Mouse (Mus musculus): Measurements from ENCODE around the gene Slc38a3.

The Slc38a3 gene

DNA sequence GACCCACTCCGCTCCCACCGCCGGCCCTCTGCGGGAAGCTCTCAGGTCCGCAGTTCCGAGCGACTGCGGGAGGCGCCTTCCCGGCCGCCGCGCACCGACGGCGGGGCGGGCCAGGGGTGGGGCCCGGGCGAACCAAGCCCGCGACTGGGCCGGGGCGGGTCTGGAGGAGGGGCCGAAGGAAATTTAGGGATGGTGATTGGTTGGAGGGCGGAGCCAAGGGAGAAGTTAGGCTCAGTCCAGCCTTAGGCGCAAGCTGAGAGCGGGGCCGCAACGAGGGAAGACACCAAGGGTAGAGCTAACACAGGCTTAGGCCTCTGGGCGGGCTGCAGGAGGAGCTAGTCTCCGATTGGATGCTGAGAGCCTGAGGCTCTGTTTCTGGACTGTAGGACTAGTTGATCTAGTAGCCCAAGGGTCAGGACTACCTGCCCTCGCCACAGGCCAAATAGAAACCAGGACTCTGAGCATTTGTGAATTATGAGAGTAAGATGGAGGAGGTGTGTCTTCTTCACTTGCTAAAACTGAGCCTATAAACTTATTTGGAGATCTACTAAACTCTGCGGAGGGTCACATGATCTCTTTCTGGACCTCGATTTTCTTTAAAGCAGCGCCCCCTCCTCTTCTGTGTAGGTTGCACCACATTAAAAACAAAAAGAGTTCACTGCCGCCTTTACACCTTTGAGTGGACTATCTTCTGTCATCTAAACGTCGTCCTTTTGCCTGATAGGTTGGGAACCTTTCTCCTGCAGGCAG lies 33.9 kb downstream of the Slc38a3 start, which contains the start of gene Gnai2:
Gnai2 (minus strand) TSS at position 89 of the 750 bp plus-strand sequence.
- DNase-seq (ENCODE audit: low spot score) = peak; percentile 96

DNA sequence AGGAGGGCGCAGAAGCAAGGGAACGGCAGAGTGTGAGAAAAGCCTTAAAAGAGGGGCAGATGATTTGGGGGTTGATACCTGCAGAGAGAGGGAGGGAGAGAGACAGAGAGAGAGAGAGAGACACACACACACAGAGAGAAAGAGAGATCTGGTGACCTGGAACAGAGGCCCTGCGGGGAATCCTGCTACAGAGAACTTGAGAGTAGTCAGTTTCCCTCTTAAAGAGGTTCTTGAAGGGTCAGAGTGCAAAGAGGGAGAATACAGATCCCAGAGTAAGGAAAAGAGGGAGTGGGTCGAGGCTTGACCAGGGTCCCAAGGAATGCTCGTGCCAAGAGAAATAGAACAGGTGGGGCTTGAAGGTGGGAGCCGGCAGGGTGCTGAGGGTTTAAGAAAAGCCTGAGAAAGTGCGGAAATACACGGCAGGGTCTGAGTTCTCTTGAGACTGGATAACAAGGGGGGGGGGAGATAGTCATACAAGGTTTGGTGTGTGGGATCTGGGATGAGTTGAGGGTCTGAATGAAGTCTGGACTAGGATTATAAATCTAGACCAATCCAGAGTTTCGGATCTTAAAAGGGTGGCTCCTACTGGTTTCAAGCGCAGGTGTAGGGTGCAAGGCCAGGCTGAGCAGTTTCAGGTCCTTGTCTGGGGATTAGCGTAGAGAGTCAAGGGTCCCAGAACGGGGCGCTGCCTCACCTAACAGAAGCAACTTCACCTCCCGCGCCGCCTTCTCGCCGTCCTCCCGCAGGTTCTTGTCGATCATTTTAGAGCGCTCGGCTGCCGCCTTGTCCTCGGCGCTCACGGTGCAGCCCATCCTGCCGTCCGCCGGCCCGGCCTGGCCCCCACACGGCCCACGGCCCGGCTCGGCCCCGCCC lies 34.7 kb downstream of the Slc38a3 start:
- DNase-seq (ENCODE audit: low spot score) = no peak

DNA sequence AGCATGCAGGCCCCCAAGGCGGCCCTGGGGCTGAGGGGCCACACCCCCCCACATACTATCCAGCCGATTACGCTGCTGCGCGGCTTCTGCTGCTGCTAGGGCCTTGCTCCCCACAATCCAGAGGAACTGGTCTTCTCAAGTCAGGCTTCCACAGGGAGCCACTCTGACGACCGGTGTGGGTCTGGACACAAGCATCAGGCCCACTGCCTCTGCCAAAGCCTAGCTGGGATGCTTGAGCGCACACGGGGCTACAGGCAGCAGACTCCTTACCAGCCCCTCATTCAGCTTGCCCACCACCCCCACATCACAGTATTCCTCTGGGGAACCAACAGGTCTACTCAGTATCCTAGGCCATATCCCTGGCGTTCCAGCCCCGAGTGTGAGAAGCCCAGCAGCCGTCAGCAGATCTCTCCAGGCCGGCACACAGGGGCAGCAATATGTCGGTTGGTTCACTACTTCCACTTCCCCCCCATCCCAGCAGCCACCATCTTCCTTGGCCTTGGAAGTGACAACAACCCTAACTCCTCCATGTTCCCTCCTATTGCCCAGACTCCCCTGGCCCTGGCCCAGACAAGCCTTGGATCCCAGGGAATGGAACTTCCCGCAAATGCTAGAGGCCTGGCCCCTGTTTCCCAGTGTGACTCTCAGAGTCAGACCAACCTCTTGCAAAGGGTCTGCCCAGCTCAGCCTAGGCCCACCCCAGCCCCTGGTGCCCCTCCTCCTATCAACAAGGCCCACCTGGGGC lies 35.5 kb downstream of the Slc38a3 start:
- no peak for DNase-seq (ENCODE audit: low spot score)

DNA sequence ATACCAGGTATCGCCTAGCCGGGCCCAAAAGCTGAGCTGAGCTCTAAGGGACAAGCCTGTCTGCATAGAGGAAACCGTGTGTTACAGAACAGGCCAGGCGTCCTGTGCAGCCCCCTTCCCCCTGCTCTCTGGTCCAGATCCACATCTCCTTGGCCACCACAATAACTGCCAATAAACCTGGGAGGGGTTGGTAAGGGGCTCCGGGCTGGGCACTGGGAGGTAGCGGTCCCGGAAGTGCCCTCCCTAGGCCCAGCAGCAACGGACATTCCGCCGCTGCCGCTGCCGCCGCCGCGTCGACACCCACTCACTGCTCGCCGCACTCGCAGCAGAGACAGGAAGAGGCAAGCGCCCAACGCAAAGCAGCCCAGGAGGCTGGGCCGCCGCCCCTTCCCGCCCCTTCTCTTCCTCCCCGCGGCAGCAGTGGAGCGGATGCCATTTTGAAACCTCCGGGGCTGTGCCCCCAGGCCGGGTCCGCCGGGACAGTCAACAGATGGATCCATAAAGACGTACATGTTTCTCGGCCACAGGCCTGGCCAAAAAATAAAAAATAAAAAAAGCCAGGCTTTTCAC lies 36.2 kb downstream of the Slc38a3 start:
- peak; percentile 80 for DNase-seq (ENCODE audit: low spot score)

DNA sequence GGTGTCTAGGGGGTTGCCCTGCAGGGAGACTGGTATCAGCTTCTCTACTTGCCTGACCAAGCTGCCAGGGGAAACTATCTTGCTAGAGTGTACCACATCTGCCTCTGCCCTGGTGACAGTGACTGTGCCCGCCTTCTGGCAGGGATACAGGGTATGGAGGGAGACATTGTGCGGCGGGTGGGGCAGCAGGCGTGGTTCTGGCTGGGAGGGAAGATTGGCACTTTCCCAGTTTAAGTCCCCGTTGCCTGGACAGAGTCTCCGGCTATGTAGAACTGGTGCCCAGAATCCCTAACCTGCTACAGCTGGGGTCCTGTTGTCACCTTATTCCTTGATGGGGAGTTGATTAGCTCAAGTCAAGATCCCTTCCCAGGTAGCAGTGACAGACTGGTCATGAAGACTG lies 36.9 kb downstream of the Slc38a3 start:
- DNase-seq (ENCODE audit: low spot score) = peak; percentile 50

DNA sequence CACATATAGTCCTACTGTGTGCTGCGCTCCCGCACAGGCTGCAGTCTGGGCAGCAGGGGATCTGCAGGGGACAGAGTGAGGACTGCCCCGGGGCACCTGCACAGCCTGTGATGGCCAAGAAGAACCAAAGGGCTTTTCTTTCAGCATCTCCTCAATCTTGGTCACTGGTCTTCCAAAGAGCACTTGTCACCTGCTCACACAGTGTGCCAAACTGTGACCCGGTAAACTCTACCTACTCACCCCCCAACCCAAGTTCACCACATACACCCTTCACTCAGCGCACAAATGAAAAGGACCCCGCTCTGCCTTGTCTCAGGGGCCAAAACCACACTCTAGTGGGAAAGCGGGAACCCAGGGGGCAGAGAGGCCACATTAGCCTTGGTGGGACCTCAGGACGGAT lies 37.5 kb downstream of the Slc38a3 start:
- DNase-seq (ENCODE audit: low spot score) = no peak

DNA sequence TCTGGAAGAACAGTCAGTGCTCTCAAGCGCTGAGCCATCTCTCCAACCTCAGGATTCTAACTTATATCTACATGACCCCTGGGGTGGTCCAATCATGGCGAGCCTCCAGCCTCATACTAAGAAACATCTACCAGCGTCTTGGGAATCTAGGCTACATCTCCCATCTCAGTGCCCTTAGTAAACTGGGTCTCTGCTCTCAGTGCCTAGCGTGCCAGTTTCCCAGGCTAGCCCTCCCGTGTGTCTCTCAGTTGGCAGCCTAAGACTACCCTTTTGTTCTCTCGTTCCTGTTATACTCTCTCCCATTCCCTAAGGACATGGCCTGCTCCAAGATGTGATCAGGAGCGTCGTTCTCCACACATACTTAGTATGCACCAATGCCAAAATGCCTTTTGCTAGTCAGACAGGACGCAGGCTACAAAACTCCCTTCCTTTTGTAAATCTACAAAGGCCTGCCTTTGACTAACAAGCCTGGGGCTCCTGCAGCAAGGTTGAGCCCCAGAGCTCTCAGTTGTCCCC lies 38.0 kb downstream of the Slc38a3 start:
- no peak for DNase-seq (ENCODE audit: low spot score)

DNA sequence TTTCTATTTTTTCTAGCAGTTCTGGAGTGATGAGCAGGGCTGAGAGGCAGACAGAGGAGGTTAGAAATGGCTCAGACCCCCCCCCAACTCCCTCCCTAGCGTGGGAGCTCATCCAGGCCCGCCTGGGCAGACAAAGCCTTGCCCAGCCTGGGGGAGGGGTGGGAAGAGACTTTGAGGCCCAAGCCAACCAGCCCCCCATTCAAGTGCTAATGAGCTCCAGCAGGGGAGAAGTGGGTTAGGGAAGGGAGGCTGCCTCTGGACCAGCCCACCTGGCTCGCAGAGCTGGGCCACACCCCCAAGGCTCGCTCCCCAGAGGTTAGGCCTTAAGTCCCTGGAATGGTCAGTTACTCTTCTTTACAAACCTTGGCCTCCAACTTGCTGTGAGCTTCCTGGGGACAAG lies 38.8 kb downstream of the Slc38a3 start:
- DNase-seq (ENCODE audit: low spot score) = peak; percentile 57

DNA sequence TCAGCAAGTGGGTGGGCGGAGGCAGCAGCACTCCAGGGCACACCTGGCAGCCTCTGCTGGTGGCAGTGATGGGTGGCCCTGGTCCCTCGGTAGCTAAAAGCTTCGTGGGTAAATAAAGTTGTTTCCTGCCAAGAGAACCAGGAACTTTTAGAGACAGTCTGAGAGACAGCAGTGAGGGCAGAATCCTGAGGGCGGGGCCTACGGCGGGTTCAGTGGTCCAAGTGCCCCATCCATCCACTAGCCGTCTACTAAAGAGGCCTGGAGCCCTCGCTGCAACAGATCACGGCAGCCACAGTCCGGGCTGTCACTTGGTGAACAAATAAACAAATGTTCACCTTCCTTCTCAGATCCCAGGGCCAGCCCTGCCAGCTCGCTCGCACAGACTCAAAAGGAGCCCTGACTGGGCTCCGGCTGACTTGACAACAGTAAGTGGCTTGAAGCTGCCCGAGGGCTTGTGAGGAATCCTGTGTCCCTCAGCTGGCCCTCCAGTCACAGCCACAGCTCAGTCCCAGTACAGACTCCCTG lies 39.4 kb downstream of the Slc38a3 start:
- DNase-seq (ENCODE audit: low spot score) = peak; percentile 37

DNA sequence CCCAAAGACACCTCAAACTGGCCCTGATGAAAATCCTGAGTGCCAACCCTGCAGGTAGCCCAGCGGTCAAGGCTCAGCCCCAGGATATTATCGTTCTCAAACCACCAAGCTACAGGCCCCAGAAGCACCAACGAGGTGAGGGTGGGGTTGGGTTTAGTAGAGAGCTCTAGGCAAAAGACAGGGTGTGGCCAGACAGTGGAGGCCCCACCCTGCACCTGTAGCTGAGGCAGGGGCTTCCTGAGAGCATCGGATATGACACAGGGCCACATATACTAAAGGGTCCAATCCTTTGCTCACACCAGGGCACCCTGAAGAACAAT lies 40.0 kb downstream of the Slc38a3 start:
- DNase-seq (ENCODE audit: low spot score) = no peak

DNA sequence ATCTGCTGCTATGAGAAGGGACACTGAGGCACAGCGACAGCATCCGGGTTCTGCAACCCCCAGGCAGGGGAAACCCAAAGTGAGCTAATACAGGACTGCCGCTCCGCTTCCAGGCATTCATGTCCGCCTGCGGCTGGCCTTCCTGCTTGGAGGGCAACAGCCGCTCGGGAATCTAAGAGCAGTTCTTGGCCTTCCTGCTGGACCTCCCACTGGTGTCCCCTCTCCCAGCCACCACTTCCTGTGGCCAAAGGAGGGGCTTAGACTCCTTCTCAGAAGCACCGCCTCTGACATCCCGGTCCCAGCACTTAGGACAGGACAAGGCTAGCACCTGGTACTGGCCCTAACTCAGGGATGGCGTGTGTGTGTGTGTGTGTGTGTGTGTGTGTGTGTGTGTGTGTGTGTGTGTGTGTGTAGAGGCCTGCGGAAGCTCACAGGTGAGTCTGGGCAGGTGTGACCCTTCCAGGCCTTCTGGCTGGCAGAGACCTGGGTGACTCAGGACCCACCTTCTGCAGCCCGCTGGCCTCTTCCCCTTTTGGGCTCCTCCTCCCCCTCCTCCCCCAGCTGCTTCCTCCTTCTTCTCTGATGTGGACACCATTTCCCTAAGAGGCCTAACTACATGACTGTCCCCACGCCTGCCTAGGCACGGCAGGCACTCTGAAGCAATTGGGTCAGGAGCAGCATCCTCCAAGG lies 40.5 kb downstream of the Slc38a3 start:
- DNase-seq (ENCODE audit: low spot score) = no peak

DNA sequence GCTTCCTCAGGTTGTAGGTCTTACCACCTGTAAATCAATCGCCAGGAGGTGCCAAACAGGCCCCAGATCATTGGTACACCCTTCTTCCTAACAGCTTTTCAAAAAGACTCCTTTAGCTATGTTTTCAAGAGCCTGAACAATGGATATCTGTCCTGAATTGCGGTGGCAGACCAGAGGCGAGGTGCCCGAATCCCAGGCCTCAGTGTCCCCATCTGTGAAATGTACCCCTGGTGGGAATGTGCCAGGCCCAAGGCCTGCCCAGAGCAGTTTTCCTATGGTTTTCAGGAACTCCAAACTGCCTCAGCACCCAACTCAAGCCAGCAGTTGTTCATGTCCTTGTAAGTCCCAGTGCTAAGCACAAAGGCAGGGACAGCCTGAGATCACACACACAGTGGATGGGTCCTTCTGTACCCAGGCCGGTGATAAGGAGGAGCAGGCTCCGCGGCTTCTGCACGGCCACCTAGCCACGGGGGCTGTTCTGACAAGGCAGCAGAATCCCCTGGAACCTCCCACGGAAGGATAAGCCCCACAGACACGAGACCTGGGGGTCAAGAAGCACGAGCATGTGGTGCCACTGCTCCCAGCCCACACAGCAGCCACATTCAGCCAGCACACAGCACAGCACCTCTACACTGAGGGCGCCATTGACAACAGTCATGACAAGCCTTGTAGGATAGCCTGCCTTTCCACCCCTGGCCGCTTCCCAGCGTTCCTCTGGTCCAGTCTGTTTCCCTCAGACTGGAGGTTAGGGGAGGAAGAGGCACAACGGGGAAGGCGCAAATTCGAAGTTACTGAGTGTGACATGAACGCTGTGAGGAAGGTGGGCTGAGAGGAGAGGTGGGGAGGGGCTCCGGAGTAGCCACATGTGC lies 41.7 kb downstream of the Slc38a3 start:
- DNase-seq (ENCODE audit: low spot score) = no peak

DNA sequence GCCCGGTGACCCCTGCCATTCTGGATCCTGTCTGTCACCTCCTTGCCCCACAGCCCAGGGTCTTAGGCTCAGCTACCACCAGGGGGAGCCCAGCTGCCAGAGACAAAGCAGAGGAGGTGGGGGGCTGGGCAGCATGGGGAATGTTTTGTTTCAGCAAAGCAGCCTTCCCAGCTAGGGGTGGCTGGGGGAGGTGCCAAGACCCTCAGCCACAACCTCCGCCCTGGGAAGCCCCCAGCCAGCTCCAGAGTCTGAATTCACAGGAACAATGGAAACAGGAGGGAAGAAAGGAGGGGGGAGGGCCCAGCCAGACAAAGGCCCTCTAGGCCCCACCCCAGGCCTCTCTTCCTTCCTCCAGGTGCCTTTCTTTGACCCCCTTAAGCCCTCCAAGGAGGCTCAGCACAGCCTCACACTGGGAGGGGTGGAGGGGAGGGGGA lies 42.5 kb downstream of the Slc38a3 start:
- DNase-seq (ENCODE audit: low spot score) = peak; percentile 77

DNA sequence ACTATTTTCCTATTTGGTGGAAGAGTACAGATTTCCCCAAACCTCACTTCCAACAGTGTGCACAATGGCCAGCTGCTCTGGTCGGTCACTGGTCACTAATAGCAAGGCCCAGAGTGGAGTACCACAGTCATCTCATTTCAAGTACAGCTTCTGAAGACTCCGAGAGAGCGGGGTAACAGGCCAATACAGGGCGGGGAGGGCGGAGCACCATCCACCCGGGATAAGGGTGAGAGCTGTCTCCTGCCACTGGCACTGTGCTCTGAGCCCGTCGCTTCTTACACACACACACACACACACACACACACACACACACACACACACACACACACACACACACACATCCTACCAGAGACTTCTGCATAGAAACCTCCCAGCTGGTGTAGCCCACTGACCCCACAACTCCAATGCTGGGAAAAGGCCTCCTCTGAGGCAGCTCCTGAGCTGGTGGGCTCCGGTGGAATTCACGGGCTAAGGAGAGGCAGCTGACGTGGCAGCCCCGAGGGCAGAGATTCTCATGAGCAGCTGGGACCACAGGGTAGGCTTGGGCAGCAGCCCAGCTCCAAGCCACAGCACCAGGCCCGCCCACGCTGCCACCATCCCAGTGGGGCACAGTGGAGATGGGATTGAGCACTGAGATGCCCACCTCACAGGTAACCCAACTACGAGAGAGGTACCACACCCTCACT lies 43.0 kb downstream of the Slc38a3 start:
- DNase-seq (ENCODE audit: low spot score) = no peak

DNA sequence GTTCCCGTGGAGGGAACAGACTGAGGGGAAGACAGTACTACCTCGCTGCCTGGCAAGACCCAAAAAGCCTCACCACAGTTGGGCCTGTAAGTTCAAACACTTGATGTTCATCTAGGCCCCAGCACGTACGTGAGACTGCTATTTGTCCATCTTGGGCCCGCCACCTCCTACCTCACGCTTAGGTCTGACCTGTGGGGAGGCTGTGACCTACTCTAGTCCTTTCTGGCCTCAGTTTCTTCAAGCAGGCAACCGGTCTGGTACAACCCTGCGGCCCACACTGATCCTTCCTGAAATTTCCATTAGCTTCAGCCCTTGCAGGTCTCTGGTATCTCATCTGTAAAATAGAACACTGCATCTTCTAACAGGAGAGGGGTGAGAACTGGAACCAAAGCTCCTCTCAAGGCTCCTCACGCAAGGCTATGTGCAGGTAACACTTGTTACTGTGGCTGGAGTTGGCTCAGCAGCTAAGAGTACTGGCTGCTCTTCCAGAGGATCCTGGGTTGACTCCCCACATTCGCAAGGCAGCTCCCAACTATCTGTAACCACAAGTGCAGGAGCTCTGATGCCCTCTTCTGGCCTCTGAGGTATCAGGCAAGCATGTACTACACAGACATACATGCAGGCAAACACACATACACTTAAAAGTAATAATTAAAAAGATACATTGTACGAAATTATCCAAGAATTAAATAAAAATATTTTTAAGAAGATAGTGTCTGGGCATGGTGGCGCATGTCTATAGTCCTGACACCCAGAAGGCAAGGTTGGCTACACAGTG lies 43.8 kb downstream of the Slc38a3 start:
- DNase-seq (ENCODE audit: low spot score) = no peak

DNA sequence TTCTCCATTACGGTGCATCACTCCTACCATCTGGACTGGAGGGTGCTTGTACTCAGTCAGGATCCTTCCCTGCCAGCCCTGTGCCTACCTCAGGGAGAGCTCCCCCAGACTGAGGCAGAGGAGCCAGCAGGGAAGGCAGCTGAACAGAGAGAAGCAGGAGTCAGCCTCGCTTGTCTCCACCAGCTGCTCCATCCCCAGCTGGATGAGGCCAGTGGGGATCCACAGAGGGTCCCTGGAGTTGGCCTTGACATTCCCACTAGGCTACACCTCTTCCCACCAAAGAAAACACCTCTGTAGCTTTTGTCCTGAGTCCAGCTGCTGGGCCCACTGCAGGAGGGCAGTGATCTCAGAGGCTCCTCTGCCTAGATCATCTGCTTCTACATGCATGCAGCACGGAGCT lies 44.4 kb downstream of the Slc38a3 start:
- no peak for DNase-seq (ENCODE audit: low spot score)

DNA sequence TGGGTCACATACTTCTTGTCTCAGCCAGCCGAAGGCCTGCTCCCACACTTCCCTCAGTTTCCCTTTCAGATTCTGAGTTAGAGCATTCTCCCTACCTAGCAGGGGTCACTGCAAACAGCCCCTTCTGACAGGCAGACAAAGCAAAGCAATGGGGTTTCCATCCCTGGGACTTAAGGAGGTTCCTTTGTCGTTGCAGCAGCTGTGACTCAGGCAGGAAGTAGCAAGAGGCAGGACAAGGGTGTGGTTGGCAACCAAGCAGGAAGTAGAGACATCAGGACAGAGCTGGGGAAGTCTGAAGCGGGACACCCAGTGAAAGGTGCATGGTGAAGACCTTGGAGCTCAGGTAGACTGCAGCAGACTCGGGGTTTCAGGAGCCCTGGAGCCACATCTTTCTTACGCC lies 44.8 kb downstream of the Slc38a3 start:
- no peak for DNase-seq (ENCODE audit: low spot score)

DNA sequence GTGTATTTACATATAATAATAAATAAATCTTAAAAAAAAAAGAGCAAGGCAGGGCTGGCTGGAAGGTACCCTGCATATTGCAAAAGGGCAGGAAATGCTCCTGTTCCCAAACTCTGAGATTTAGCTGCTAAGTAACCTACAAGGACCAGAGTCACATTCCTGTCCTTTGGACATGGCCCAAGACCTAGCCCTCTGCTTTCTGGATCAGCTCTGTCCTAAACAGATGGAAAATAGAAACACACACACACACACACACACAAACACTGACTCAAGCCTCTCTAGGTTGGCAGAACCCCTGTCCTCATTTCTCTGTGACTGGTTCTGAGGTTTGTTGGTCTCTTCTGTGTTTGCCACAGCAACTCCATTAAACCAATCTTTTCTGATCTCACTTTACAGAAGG lies 48.4 kb downstream of the Slc38a3 start:
- no peak for DNase-seq (ENCODE audit: low spot score)

DNA sequence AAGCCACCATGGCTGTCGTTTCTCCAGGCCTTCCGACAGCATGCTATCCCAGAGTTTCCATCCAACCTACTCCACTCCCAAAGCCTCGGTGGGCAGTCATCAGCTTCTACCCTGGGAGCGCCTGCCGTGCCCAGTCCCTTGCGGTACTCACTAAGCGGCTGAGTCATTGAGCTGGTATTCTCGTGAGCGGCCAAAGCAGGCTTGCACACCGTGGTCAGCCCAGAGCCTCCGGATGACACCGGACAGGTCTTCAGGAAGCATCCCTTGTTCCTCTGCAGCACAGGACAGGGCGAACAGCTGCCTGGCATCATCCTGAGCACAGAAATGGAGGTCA lies 49.8 kb downstream of the Slc38a3 start:
- DNase-seq (ENCODE audit: low spot score) = peak; percentile 72
